Mouse (Mus musculus) granulocyte monocyte progenitor cell, adult 5-6 weeks (primary cell): Measurements from ENCODE around the gene Eif4g2. TPM values are rescaled to one million over a fixed set of nuclear protein-coding genes. Genes with fewer than 3 reads are reported as not detected.

Source experiments
- ATAC-seq: replicated peaks from 2 replicates; pipeline ENCODE4 v1.8.0; 2016; ENCODE audit warnings: mild to moderate bottlenecking, moderate TSS enrichment, inconsistent platforms; ENCODE audit not compliant: poor library complexity, severe bottlenecking
- total RNA-seq, 2 experiments: library from RNA; stranded (forward) in 1 of 2; stranded (reverse) in 1 of 2; fragments of 200-712, 200-1000 nt in 1 of 2; fragments of >200 nt in 1 of 2; fragmentation: Nextera tagmentation in 1 of 2; gene quantifications; 2 replicates each; pipeline ENCODE4 v1.2.3; 2014 to 2017

Gene Eif4g2
- total RNA-seq (2014; fragmentation: Nextera tagmentation) (608 and 609 TPM in 2 replicates), total RNA-seq (2017) (735 and 956 TPM in 2 replicates)

- peak; percentile 83 for ATAC-seq
Measured at GRCm38 (mm10) chr7:111082822-111083732, at the start of gene Eif4g2. Eif4g2 (minus strand) TSS chr7:111083030.

GRCm38 (mm10) chr7:111132596-111132995 lies 49.8 kb upstream of the Eif4g2 start:
- no peak for ATAC-seq

GRCm38 (mm10) chr7:111126636-111127395 lies 44.0 kb upstream of the Eif4g2 start:
- no peak for ATAC-seq

DNA sequence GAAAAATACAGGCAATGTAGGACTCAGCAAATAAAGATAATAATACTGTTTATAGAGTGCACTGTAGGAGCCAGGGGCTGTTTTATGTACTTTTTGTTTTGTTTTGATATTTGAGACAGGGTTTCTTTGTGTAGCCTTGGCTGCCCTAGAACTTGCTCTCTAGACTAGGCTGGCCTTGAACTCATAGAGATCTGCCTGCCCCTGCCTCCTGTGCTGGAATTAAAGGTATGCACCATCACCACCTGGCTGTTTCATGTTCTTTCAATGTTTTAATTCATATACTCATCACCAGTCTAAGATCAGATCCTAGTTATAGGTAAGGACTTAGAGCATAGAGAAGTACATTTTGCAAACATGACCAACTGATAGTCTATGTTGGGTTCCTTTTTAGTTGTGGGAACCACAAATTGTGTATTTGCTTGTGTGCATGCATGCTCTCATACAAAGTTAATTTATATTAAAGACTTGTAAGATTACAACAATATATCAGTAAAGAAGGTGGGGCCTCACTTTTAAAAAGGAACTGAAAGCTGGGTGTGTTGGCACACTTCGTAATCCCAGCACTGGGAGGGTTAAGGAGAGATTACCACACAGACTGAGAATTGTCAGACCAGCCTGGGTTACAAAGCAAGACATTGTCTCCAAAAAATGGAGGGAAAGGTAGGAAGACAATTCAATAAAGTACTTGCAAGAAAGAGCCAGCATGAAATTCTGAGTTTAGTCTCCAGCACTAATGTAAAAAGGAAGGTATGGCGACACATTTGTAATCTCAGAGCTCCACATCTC lies 41.1 kb upstream of the Eif4g2 start:
- peak; percentile 57 for ATAC-seq

DNA sequence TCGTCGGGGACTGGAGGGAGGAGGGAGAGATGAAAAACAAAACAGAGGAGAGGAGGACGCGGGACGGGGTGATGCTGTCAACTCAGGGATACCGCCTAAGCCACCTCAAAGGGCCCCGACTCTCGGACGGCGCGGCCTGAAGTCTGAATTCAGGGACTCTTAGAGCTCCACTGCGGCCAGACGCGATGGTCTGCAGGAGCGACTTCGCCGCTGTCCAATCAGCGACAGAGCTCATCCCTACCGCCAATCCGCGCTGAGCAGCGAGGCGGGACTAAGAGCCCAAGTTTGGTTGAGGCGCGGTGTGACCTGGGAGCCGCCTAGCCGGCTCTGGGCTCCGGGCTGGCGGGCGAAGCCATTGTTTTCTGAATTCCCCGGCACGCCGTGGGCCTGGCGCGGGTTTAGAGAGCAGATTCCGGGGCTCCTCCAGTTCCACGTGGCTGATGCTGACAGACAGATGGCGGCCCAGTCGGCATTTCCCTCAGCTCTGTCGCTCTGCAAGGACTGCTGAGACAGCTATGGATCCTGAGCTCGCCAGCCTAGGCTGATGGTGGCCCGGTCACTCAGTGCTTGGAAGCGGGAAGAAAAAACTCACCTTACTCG lies 39.8 kb upstream of the Eif4g2 start:
- peak; percentile 92 for ATAC-seq

DNA sequence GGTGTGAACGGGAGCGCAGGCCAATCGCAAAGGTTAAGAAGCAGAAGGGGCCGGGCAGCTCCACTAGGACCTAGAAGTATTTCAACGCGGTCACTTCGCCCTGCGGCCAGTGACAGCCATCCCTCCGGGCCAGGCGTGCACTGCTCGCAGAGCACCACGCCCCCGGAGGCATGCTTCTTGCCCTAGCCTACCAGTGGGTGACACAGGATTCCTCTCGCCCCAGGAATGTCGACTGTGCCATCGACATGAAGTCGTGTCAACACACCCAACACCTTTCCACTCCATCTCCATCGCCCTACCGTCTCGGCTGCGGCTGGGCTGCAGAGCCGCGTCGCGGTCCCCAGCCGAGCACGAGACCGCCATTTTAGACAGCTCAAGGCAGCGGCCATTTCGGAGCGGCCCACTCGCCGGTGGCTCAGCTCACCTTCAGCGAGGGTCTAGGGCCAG lies 39.3 kb upstream of the Eif4g2 start:
- ATAC-seq: peak; percentile 68

GRCm38 (mm10) chr7:111121522-111121921 lies 38.7 kb upstream of the Eif4g2 start:
- no peak for ATAC-seq

- ATAC-seq: no peak
Measured at GRCm38 (mm10) chr7:111109561-111109960, 26.7 kb upstream of the Eif4g2 start.

GRCm38 (mm10) chr7:111109161-111109560 lies 26.3 kb upstream of the Eif4g2 start:
- ATAC-seq: no peak

- ATAC-seq: no peak
Measured at GRCm38 (mm10) chr7:111098196-111098595, 15.4 kb upstream of the Eif4g2 start.

GRCm38 (mm10) chr7:111095169-111095568 lies 12.3 kb upstream of the Eif4g2 start:
- ATAC-seq: peak; percentile 100

- no peak for ATAC-seq
Measured at GRCm38 (mm10) chr7:111085153-111085552, 2.3 kb upstream of the Eif4g2 start.

DNA sequence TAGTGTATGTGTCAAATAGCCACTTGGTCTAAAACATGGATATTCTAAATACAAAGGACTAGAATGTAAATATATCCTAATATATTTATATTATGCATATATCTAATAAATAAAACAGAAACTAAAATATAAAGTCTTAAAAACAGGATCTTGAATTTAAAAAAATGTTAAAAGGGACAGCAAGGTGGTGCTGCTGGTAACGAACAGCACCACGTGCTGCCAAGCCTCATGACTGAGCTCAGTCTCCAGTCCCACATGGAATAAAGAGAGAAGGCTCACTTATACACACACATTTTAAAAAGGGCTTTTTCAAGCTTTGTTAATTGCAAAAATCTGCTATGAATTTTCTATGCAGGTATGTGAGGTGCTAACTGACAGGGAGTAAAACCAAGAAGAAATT lies 1.6 kb upstream of the Eif4g2 start:
- no peak for ATAC-seq

DNA sequence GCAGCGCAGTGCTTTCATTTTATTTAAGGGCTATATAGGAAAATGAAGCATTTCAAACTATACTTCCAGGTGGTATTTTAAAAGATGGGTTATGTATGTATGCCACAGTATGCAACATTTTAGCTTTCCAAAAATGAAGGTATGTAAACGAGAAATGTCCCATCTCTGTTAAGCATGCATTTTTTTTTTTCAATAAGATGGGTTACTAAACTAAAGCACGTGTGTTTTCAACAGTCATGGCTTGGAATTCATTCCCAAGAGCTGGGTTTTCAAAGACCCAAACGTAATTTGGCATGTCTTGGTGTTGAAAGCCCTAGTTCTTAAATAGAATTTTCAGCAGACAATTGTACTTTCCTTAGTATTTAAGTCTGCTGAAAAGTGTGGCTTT lies 897 bp upstream of the Eif4g2 start:
- ATAC-seq: no peak

GRCm38 (mm10) chr7:111082043-111082821 lies 598 bp downstream of the Eif4g2 start:
- ATAC-seq: peak; percentile 21

GRCm38 (mm10) chr7:111080876-111081275 lies 2.0 kb downstream of the Eif4g2 start:
- no peak for ATAC-seq

DNA sequence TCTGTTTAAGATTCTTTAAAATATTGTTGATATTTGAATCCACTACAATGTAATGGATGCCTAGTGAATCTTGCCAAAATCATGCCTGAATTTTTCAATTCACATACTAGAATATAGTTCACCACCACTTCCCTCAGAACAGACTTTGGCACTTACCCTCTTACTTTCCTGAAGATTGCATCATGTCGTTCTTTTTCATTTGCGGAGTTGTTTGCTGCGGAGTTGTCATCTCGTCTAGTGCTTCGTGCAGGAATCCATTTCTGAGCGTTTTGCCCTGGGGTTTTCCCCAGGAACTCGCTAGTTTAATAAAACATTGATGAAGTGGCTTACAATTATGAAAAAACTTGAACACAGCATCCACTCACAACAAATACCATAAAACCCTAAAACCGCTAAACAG lies 2.8 kb downstream of the Eif4g2 start:
- no peak for ATAC-seq

DNA sequence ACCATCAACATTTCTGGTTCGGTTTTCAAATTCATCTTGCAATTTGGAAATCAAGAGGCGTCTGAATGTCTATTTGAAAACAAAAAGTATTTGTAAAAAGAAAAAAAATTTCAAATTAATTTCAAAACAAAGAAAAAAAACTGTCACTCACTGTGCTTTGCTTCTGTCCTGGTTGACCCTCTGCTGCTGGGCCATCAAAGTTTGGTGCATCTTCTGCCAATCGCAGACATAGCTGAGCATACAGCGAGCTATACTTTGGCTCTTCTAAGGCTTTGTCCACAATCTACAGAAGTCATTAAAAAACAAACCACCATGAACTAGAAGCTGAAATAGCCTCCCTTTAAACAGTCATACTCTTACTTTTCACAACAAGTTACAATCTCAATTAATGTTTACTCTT lies 4.6 kb downstream of the Eif4g2 start:
- no peak for ATAC-seq

GRCm38 (mm10) chr7:111075288-111075687 lies 7.5 kb downstream of the Eif4g2 start:
- no peak for ATAC-seq
